Mouse (Mus musculus): ENCODE results near the gene Slc25a10.

- TF ChIP-seq NELFE (IDR thresholded peaks at IDR 0.05; ENCODE audit: low read depth, low read length) (no peak), CTCF (IDR thresholded peaks at IDR 0.05 in 2 of 3, conservative IDR thresholded peaks at IDR 0.05 in 1 of 3; ENCODE audit: control insufficient read depth in 1 of 3, insufficient read depth in 1 of 3, low read depth in 2 of 3, low read length in 3 of 3, poor library complexity in 1 of 3, severe bottlenecking in 1 of 3) (no peak), CHD2 (IDR thresholded peaks at IDR 0.05; ENCODE audit: low read length) (no peak)
Measured at GRCm38 (mm10) chr11:120498226-120498625, 6.6 kb downstream of the Slc25a10 start.

Data from MEL (cell line).